Mouse (Mus musculus) small intestine, adult 2 months (tissue): ENCODE measurements around the gene Chst11. TPM values are rescaled to one million over a fixed set of nuclear protein-coding genes. Genes with fewer than 3 reads are reported as not detected.

Source experiments
- H3K27ac ChIP-seq: fragments of 200-500 bp; 2 replicates; pipeline ENCODE4 v1.5.1; 2012; ENCODE audit warnings: low read depth, low read length, control low read depth, inconsistent platforms; ENCODE audit not compliant: insufficient read depth
- H3K27me3 ChIP-seq: fragments of 200-500 bp; 2 replicates; pipeline ENCODE4 v1.6.1; 2012; ENCODE audit warnings: mild to moderate bottlenecking, moderate library complexity, low read length, inconsistent platforms; ENCODE audit not compliant: control insufficient read depth, insufficient read depth
- H3K36me3 ChIP-seq: fragments of 200-500 bp; 2 replicates; pipeline ENCODE4 v1.6.1; 2012; ENCODE audit warnings: mild to moderate bottlenecking, low read length, control low read depth, inconsistent platforms; ENCODE audit not compliant: control insufficient read depth, insufficient read depth
- H3K4me1 ChIP-seq: fragments of 200-500 bp; 2 replicates; pipeline ENCODE4 v1.6.1; 2012; ENCODE audit warnings: low read length, inconsistent platforms, mixed read lengths; ENCODE audit not compliant: control insufficient read depth, insufficient read depth, insufficient read length
- H3K4me3 ChIP-seq: fragments of 200-500 bp; 2 replicates; pipeline ENCODE4 v1.5.1; 2012; ENCODE audit warnings: low read depth, mild to moderate bottlenecking, control low read depth, inconsistent platforms, low read length, moderate library complexity
- CTCF ChIP-seq: fragments of 200-500 bp; IDR thresholded peaks from 2 replicates; pipeline ENCODE4 v1.5.1; 2012; ENCODE audit warnings: low read depth, mild to moderate bottlenecking, control low read depth, inconsistent platforms, low read length, moderate library complexity, mixed read lengths; ENCODE audit not compliant: insufficient replicate concordance, insufficient read length; ENCODE audit errors: extremely low read depth
- POLR2A ChIP-seq: fragments of 200-500 bp; IDR thresholded peaks from 2 replicates; pipeline ENCODE4 v1.6.1; 2012; ENCODE audit warnings: low read depth, mild to moderate bottlenecking, control low read depth, inconsistent platforms, low read length, moderate library complexity
- WGBS: fragments of 180-500 bp; shearing (Covaris S2); methylation state at CpG from one replicate; pipeline ENCODE4 v1.1.7; 2018; 5-methylcytosine and 5-hydroxymethylcytosine counted together
- polyA plus RNA-seq: library from polyadenylated mRNA; depleted of rRNA; stranded (reverse); fragments of >200 nt; gene quantifications from 2 replicates; pipeline ENCODE4 v1.2.3, GENCODE M21; 2012

The Chst11 gene
- polyA plus RNA-seq, 1 experiment = 5.5 TPM

DNA sequence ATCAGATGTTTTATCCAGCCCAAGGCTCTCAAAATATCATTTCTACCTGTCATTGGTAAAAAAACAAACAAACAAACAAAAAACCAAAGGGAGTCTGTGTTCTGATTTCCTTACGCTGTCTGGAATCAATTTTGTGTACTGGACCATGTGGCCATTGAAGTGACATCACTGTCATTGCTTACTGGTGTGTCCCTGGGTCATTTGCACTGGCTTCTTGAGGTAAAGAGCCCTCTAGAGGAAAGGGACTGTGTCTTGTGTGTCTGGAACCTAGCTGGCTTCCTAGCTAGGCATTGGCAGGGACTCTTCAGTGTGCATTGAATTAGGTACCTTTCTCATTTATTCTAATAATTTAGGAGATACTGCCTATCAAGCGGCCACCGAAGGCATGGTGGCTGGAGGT is 114.4 kb downstream of the Chst11 start:
- WGBS = 93% methylated on average over 3 of the region's 3 CpGs
- Histone ChIP-seq H3K36me3 (no peaks in the 10 kb centered on the region), H3K27me3 (no peaks in the 10 kb centered on the region), H3K4me1 (peaks cover 7% of the 10 kb centered on the region), H3K4me3 (no peak overlapping the region), H3K27ac (no peak overlapping the region)
- TF ChIP-seq POLR2A (no peak), CTCF (no peak)

- Histone ChIP-seq H3K36me3 (no peaks in the 10 kb centered on the region), H3K27ac (no peak overlapping the region), H3K4me3 (no peak overlapping the region), H3K27me3 (no peaks in the 10 kb centered on the region), H3K4me1 (peaks cover 7% of the 10 kb centered on the region)
- 39% methylated on average over 8 of the region's 8 CpGs for WGBS
- TF ChIP-seq CTCF (no peak), POLR2A (no peak)
Observed at GRCm38 (mm10) chr10:83100890-83101289, 115.6 kb downstream of the Chst11 start.

DNA sequence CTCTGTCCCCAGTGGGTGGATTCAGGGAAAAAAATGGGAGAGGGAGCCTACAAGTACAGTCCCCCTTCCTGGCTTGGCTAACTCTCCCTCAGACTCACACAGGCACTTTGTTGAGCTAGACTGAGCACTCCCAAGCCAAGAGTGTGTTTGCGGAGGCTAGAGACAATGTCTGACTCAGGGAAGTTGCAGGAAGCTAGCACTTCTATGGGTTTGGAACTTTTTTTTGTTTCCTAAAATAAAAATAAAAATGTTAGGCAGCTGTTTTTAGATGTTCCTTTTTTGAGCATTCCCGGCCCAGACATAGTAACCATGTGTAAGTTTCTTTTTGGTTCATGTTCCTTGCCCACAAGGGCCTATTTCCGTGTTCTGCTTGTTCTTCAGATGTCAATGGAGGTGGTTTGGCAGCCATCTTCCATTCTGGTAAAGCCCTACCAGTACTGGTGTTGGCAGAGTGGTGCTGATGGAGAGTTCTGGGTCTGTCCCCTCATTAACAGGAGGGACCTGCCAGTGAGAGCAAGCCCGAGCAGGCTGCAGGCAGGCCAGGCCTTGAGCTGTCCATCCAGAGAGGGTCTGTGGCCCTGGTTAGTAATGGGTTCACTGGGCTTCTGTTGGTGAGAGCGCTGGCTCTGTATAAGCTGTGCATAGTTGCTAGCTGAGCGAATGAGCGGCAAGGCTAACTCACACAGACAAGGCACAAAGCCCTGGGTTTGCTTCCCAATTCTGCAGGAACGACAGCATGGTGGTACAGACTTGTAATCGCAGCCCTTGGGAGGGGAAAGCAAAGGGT is 116.3 kb downstream of the Chst11 start:
- no peak for TF ChIP-seq CTCF
- TF ChIP-seq POLR2A = no peak
- Histone ChIP-seq H3K27ac (no peak overlapping the region), H3K4me1 (peaks cover 7% of the 10 kb centered on the region), H3K36me3 (no peaks in the 10 kb centered on the region), H3K4me3 (no peak overlapping the region), H3K27me3 (no peaks in the 10 kb centered on the region)
- 89% methylated on average over 9 of the region's 9 CpGs for whole genome bisulfite sequencing

DNA sequence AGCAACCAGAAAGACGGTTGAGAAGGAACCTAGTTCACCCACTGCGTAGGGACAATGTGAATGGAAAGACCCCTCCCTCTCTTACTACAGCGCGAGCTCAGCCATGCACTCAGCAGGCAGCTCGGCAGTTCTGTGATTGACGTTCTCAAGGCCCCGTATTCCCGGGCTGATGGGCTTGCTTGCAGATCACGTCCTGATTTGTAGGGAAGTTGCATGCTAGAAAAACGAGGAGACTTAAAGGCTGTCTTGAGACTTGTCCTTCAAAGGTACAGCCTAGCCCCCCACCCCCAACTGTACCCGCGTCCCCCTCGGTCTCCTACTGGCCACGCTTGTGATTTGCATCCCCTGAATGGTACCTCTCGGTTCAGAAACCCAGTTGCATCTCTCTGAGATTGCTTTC is 117.4 kb downstream of the Chst11 start:
- no peak for TF ChIP-seq POLR2A
- TF ChIP-seq CTCF = no peak
- H3K4me1 ChIP-seq = peaks cover 10% of the 10 kb centered on the region
- 91% methylated on average over 15 of the region's 15 CpGs for WGBS
- H3K27ac ChIP-seq = no peak overlapping the region
- no peaks in the 10 kb centered on the region for H3K36me3 ChIP-seq
- no peak overlapping the region for H3K4me3 ChIP-seq
- H3K27me3 ChIP-seq = no peaks in the 10 kb centered on the region

- Histone ChIP-seq H3K4me3 (no peak overlapping the region), H3K36me3 (no peaks in the 10 kb centered on the region), H3K4me1 (peaks cover 6% of the 10 kb centered on the region), H3K27me3 (no peaks in the 10 kb centered on the region), H3K27ac (no peak overlapping the region)
- 96% methylated on average over 8 of the region's 8 CpGs for WGBS
- TF ChIP-seq POLR2A = no peak
- no peak for TF ChIP-seq CTCF
Observed at GRCm38 (mm10) chr10:83104221-83104620, 118.9 kb downstream of the Chst11 start.

DNA sequence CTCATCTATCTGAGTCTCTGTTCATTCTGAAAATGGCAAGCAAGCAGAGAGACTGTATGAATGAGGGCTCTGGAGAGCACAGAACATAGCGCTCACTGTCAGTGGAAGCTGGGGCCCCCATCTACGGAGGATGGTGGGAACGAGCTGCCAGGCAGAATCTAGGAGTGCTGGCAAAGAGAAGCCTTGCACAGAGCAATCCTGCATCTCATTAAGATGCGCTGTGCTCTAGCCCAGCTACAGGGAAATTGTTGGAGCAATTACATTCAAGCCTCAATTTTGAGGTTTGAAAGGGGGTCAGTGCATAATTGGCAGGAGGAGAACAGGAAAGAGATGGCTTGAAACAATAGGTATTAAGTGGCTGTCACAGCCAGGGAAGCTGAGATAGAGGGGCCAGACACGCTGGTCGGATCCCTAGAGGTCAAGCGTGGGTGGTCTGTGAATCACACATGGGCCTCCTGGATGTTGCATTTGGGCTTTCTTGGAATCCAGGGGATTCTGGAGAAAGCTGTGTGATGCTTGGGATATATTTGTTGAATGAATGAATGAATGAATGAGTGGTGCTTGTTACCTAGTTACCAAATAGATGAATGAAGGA is 121.0 kb downstream of the Chst11 start:
- peaks cover 6% of the 10 kb centered on the region for H3K4me1 ChIP-seq

DNA sequence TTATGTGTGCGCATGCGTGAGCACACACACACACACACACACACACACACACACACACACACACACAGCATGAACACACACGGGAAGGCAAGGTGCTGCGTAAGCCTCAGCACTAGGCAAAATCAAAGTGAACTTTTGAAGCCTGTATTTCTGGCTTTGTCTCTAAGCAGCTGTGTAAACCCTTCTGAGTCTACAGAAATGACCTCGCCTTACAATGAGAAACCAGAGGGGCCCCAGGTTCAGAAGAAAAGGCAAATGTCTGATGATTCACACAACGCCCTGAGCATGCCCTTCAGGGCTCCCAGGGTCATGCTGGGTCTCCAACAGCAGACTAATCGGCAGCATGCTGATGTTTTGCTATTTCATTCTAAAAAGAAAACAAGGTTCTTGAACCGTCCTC is 122.1 kb downstream of the Chst11 start:
- no peaks in the 10 kb centered on the region for H3K27me3 ChIP-seq
- no peaks in the 10 kb centered on the region for H3K36me3 ChIP-seq
- TF ChIP-seq CTCF = no peak
- TF ChIP-seq POLR2A = no peak
- no peak overlapping the region for H3K4me3 ChIP-seq
- WGBS = 38% methylated on average over 8 of the region's 8 CpGs
- H3K4me1 ChIP-seq = peaks cover 10% of the 10 kb centered on the region; the same call in 1 of the 2 replicates
- H3K27ac ChIP-seq = no peak overlapping the region

More for the DNA sequence above, 121.0 kb downstream of the Chst11 start:
- 93% methylated on average over 7 of the region's 7 CpGs for WGBS
- Histone ChIP-seq H3K27ac (no peak overlapping the region), H3K4me3 (no peak overlapping the region), H3K27me3 (no peaks in the 10 kb centered on the region), H3K36me3 (no peaks in the 10 kb centered on the region)
- TF ChIP-seq CTCF = no peak
- no peak for TF ChIP-seq POLR2A
